Mouse (Mus musculus) testis, adult 2 months (tissue): Measurements from ENCODE around the gene Rbpms2.

Source experiments
- CTCF ChIP-seq: fragments of 200-500 bp; IDR thresholded peaks from 2 replicates; pipeline ENCODE4 v1.5.1; 2012; ENCODE audit warnings: low read depth, mild to moderate bottlenecking, inconsistent platforms, low read length, moderate library complexity; ENCODE audit not compliant: control insufficient read depth, insufficient read depth, insufficient replicate concordance
- POLR2A ChIP-seq: fragments of 200-500 bp; IDR thresholded peaks from 2 replicates; pipeline ENCODE4 v1.6.1; 2012; ENCODE audit warnings: low read depth, mild to moderate bottlenecking, inconsistent platforms, low read length, moderate library complexity; ENCODE audit not compliant: control insufficient read depth

DNA sequence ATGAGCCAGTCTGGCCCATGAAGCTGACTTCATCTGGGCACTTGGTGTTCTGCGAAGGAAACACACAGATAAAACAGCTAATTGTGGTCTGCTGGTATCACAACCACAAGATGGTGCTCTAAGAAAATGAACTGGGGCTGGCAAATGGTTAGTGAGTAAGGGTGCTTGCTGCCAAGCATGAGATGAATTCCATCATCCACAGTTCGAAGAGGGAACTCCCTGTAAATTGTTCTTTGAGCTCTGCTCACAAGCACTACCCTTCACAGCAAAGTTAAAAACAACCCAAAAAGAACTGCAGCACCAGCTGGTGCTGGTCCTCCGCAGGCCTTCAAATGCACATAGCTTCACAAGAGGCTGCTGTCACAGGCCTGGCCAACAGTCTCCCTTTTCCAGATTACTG lies 66.2 kb downstream of the Rbpms2 start:
- TF ChIP-seq CTCF, result no peak
- no peak for TF ChIP-seq POLR2A
